Mouse (Mus musculus): Measurements from ENCODE around the gene Chil1. TPM values are rescaled to one million over a fixed set of nuclear protein-coding genes. Genes with fewer than 3 reads are reported as not detected.
A peak's percentile ranks its signal among the peaks of the same experiment; 100 is the strongest.

The Chil1 gene
- 137 and 168 TPM in 2 replicates for total RNA-seq (2015)
- total RNA-seq (2017), result 120 and 142 TPM in 2 replicates

- ATAC-seq (ENCODE audit: poor library complexity, severe bottlenecking), result peak; percentile 76
Observed at GRCm38 (mm10) chr1:134182025-134182424, at the start of gene Chil1. Gene Chil1, plus strand, starts transcription at chr1:134182176.

DNA sequence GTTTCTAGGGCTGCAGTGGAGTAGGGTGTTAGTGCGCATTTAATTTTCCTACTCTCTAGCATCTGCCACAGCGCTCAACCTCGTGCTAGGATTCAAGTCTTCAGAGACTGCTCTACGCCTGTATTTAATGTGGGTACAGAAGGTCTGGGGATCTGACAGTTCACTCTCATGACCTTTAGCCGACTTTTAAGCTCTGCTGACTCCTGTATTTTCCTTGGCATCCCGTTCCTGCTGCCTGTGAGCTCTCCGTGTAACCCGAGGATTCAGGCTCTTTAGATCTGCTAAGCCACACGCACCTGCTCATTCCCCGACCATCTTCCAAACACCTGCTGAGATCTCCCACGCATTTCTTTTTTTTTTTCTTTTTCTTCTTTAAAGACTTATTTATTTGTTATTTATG lies 48.7 kb upstream of the Chil1 start:
- no peak for ATAC-seq (ENCODE audit: poor library complexity, severe bottlenecking)

- no peak for ATAC-seq (ENCODE audit: poor library complexity, severe bottlenecking)
Observed at GRCm38 (mm10) chr1:134136351-134136750, 45.6 kb upstream of the Chil1 start.

GRCm38 (mm10) chr1:134138424-134138823 lies 43.6 kb upstream of the Chil1 start:
- ATAC-seq (ENCODE audit: poor library complexity, severe bottlenecking), result no peak

DNA sequence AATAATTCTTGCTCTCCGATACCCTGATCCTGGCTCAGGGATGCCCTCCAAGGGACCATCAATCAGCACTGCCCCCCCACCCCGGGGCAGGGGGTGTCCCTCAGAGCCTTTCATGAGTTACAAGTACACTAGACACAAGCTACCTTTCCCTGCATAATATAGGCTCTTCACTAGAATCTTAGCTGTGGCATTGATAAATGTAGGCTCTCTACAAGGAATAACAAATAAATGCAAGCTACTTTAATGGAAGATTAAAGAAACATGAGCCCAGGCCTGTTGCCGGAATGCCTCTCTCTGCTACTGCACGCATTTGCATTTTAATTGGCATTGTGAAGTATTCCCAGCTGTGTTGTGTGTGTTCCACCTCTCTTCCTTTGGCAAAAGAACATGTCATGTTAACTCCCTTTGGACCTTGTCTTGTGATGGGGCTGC lies 39.6 kb upstream of the Chil1 start:
- ATAC-seq (ENCODE audit: poor library complexity, severe bottlenecking), result no peak

DNA sequence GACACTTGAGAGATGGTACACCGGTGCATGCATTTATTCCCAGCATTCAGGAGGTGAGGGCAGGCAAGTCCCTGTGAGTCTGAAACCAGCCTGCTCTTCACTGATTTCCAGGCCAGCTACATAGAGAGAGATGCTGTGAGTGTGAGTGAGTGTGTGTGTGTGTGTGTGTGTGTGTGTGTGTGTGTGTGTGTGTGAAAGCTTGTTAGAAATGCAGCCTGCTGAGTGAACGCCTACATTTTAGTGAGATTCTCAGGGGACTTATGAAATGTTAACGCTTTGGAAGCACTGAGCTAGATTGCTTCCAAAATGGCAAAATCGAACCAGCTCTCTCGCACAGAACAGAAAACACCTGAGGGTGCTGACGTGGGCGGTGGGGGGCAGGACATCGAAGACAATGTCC lies 35.9 kb upstream of the Chil1 start:
- ATAC-seq (ENCODE audit: poor library complexity, severe bottlenecking), result no peak

DNA sequence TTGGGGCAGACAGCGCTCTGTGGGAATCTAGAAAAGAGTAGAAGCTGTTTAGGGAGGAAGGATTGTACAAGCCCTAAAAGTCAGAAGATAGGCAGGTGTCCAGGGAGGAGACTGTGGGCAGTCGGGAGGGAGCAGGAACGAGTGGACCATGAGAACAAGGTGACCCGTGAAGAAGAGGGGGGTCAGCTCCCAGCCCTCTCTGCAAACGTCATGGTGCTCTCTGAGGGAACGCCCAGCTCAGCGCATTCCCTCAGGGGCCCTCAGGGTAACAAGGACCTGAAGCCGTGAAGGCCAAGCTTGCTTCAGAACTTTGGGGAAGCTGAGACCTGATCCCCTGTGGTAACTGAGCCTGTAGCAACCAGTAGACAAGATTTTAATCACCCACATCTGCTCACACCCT lies 31.9 kb upstream of the Chil1 start:
- ATAC-seq (ENCODE audit: poor library complexity, severe bottlenecking), result no peak

DNA sequence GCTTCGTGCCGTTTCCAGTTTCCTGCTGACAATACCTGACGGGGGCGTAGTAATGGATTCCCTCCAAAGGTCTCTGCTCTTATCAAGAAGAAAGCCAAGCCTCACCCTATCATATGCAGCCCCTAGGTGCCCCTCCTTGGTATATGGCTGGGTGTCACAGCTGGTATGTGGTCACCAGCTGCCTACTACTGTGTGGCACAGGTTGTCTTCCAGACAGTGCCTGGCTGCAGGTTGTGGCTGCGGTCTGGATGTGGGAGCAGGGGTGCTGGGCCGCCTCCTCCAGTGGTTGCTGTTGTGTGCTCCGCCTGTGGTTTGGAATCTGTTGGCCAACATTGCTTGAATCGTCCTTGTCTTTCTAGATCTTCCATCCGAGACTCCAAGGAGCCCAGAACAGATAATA lies 31.2 kb upstream of the Chil1 start:
- no peak for ATAC-seq (ENCODE audit: poor library complexity, severe bottlenecking)

DNA sequence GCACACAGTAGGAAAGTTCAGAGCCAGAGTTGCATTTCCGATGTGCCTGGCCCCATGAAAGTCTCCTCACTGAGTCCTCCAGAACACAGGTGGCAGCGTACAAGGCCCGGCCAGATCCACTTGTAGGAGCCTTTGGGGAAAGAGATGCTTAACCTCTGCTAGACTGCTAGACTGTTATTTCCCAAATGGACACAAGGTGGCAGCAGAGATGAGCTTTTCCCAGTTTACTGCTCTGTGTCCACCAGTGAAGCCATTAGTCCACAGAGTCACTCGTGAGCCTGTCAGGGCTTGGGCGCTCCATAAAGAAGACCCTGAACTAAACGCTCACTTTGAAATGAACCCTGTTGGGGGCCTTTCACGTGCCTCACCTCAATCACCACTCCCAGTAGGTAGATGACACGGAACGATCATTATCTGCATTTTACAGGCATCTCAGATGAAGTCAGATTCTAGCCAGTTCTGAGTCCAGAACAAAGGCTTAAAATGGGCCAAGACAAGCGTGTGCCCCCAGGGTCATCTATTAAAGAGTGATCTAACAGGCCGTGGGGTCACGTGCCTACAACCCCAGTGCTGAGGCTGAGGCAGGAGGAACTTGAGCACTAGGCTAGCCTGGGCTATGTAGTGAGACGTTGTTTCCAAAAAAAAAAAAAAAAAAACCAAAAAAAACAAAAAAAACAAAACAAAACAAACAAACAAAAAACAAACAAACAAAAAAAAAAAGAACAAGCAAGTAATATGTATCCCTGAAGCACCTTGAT lies 30.1 kb upstream of the Chil1 start:
- ATAC-seq (ENCODE audit: poor library complexity, severe bottlenecking), result peak; percentile 94

- no peak for ATAC-seq (ENCODE audit: poor library complexity, severe bottlenecking)
Observed at GRCm38 (mm10) chr1:134152626-134153590, 29.1 kb upstream of the Chil1 start.

- ATAC-seq (ENCODE audit: poor library complexity, severe bottlenecking), result no peak
Observed at GRCm38 (mm10) chr1:134154121-134154520, 27.9 kb upstream of the Chil1 start.

GRCm38 (mm10) chr1:134154655-134155054 lies 27.3 kb upstream of the Chil1 start:
- no peak for ATAC-seq (ENCODE audit: poor library complexity, severe bottlenecking)

GRCm38 (mm10) chr1:134160404-134160803 lies 21.6 kb upstream of the Chil1 start:
- ATAC-seq (ENCODE audit: poor library complexity, severe bottlenecking), result no peak

- no peak for ATAC-seq (ENCODE audit: poor library complexity, severe bottlenecking)
Observed at GRCm38 (mm10) chr1:134161399-134161798, 20.6 kb upstream of the Chil1 start.

GRCm38 (mm10) chr1:134162510-134163225 lies 19.3 kb upstream of the Chil1 start:
- ATAC-seq (ENCODE audit: poor library complexity, severe bottlenecking), result no peak

DNA sequence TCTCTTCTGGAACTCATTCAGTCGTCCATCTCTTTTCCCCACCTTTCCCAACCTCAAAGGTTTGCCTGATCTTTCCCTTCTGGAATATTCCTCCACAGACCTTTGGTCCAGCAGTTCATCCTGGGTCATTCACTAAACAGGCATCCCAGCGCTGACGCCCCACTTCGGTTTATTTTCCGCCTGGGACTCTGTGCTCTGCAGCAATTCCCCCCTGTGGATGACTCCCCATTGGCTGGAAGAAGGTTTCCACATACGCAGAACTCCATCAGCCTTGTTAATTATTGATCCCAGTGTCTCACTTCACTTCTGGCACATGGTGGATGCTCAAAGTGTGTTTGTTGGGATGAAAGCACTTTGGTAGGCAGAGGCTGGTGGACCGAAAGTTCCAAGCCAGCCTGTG lies 18.5 kb upstream of the Chil1 start:
- no peak for ATAC-seq (ENCODE audit: poor library complexity, severe bottlenecking)

GRCm38 (mm10) chr1:134164454-134164853 lies 17.5 kb upstream of the Chil1 start:
- no peak for ATAC-seq (ENCODE audit: poor library complexity, severe bottlenecking)

GRCm38 (mm10) chr1:134166547-134166946 lies 15.4 kb upstream of the Chil1 start:
- no peak for ATAC-seq (ENCODE audit: poor library complexity, severe bottlenecking)

- no peak for ATAC-seq (ENCODE audit: poor library complexity, severe bottlenecking)
Observed at GRCm38 (mm10) chr1:134167416-134168305, 14.3 kb upstream of the Chil1 start.

DNA sequence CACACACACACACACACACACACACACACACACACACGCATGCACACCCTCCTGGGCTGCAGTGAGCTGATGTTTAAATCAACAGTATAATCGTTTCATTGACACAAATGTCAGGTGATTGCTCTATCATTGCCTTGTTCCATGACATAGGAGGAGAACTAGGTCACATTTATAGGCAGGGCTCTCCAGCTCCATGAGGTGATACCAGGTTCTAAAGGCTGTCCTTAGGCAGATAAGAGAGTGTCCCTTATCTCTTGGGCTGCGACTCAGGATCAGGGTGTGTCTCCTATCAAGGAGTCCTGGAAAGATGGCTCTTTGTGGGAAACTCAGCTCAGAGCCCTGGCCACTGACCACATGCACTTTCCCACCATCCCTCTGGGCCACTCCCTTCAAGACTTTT lies 13.4 kb upstream of the Chil1 start:
- no peak for ATAC-seq (ENCODE audit: poor library complexity, severe bottlenecking)
